Mouse (Mus musculus) c-Kit-positive CD71-positive TER-119-negative erythroid progenitor cells, embryonic 14.5 days (primary cell): Measurements from ENCODE around the gene Tmem87b.

Experiments
- DNase-seq: peaks from one replicate; pipeline ENCODE4 v3.0.0-alpha.2; 2013; ENCODE audit warnings: low read depth

The Tmem87b gene

DNA sequence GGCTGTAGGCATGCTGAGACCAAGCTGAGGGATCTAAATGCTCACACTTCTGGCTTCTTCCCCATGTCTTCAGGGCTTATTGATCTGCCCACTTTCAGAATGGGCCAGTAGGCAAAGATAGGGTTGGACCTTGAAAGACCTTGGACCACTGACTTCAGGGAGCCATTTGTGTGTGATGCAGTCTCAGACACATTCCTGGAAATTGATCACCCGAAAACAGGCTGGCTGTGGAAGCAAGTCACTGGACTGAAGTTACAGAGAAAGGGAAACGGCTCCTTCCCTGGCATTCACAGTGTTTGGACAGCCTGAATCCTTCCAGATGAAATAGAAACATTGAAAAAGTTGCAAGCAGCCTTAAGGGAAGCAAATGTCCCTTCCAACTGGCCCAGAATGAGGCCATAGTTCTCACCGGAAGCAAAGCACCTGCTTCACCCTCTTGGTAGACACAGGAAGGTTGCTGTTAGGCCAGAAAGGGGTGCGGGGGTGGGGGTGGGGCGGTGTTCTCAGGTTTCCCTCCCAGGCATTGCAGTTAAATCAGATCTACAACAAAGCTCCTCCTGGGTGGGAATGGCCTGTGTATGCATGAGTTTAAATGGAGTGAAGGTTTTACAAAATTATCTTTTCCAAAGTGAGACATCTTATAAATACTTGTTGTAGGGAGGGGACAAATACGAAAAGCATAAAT, 70.1 kb downstream of the Tmem87b start:
- no peak for DNase-seq

DNA sequence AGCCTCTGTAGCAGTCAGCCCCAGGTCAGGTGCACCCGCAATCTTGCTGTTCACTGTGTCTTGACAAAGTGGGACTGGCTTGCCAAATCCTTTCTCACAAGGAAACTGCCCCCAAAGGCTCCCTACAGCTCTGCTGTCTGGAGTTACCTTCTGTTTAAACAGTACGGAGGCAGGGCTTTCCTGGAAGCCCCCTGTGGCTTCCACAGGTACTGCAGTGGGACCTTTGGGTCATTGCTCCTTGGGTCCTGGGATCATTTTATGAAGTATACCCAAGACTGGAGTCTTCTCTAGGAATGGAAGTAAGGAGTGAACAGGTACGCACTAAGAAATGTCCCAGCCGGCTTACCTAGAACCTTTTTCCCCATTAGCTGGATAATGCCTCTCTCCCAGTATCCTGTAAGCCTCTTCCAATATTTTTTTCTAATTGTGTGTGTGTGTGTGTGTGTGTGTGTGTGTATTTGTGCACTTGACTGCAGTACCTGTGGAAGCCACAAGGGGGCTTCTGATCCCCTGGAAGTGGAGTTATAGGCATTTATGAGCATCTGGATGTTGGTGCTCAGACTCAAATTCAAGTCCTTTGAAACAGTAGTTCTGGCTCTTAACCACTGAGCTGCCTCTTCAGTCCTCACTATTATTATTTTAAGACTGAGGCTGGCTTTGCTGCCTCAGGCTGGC, 72.9 kb downstream of the Tmem87b start:
- no peak for DNase-seq

DNA sequence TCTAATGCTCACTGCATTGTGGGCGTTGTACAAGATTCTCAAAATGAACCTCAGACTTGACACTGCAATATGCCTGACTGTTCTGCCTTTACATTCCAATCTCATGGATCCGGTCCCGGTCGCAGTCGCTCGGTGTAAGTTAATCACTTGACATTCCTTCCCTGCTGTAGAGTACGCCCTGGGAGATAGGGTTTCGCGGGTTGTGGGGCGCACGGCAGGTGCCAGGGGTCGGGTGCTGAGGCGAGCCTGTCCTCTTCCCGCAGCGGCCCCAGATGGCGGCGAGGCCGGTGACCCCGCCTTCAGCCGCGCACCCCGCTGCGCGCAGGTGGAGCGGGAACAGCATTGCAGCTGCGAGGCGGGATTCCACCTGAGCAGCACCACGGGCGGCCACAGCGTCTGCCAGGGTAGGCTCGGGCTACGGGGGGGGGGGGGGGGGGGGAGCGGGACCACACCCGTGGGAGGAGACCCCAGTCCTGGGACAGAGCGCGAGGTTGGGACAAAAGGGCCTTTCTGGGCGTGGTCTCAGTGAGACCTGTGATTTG, 74.3 kb downstream of the Tmem87b start:
- DNase-seq: no peak

DNA sequence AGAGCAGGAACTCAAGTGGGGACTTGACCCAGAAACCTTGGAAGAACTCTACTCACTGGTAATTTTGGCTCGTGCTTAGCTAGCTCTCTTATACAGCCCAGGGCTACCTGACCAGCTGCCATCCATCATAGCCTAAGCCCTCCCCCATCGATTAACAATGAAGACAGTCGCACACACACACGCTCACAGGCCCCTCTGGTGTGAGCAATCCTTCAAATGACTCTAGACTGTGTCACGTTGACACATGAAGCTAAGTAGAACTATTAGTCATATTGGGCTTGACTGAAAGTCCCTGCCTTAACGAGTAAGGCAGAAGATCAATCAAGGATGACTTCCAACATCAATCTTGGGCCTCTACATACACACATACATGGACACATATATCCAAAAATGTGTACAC, 84.9 kb downstream of the Tmem87b start:
- no peak for DNase-seq

DNA sequence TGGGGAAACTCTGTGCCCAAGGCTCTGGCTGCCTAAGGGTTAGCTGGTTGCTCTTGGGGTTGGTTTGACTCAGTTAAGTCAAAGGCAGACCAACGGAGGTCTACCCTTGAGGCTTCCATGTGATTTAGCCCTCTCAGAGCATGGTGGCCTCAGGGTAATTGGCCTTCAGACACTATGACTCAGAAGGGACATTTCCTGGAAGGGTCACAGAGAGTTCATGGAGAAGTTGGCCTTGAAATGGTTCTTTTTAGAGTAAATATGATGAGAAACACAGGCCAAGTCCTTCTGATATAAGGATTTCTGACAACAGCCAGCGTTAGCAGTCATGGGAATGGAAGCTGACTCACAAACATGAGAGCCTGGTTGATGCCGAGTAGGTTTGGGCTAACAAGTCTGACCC, 85.7 kb downstream of the Tmem87b start:
- no peak for DNase-seq
